Mouse (Mus musculus): ENCODE measurements at regions not wholly inside any gene's neighbourhood (a gene's known extent, or its start where the extent isn't known, plus 50 kb on each side); places are given as distances from the start of the nearest gene placed in this dataset.

- no peak overlapping the region for H3K9ac ChIP-seq
- no peak overlapping the region for H3K4me2 ChIP-seq (replicated peaks)
- H3K4me3 ChIP-seq = no peak overlapping the region
- no peak overlapping the region for H3K27ac ChIP-seq
- H3K36me3 ChIP-seq = no peaks in the 10 kb centered on the region
- H3K4me1 ChIP-seq = no peaks in the 10 kb centered on the region
- ATAC-seq (ENCODE audit: low FRiP score, low read depth) = no peak
- H3K9me3 ChIP-seq = no peaks in the 10 kb centered on the region
- H3K27me3 ChIP-seq = no peaks in the 10 kb centered on the region
- WGBS = 50% methylated on average over 8 of the region's 8 CpGs
Observed at GRCm38 (mm10) chr1:42436366-42436998, 259.1 kb upstream of the Pou3f3 start.

- Histone ChIP-seq H3K36me3 (no peaks in the 10 kb centered on the region), H3K4me2 (replicated peaks) (no peak overlapping the region), H3K9ac (no peak overlapping the region), H3K4me3 (no peak overlapping the region), H3K4me1 (peaks cover 11% of the 10 kb centered on the region), H3K9me3 (no peaks in the 10 kb centered on the region), H3K27me3 (no peaks in the 10 kb centered on the region), H3K27ac (no peak overlapping the region)
- WGBS = 79% methylated on average over 3 of the region's 3 CpGs
- ATAC-seq (ENCODE audit: low FRiP score, low read depth) = no peak
Observed at GRCm38 (mm10) chr1:42468365-42468764, 227.2 kb upstream of the Pou3f3 start.

GRCm38 (mm10) chr1:42471846-42472494 is 223.6 kb upstream of the Pou3f3 start:
- Histone ChIP-seq H3K36me3 (no peaks in the 10 kb centered on the region), H3K4me2 (replicated peaks) (peak overlapping the region; percentile 17; the same call in 1 of the 2 replicates), H3K27ac (no peak overlapping the region), H3K9me3 (no peaks in the 10 kb centered on the region), H3K4me1 (peaks cover 11% of the 10 kb centered on the region), H3K27me3 (no peaks in the 10 kb centered on the region), H3K9ac (no peak overlapping the region), H3K4me3 (no peak overlapping the region)
- no peak for ATAC-seq (ENCODE audit: low FRiP score, low read depth)
- WGBS = 75% methylated on average over 10 of the region's 10 CpGs

GRCm38 (mm10) chr1:42472495-42473230 is 222.9 kb upstream of the Pou3f3 start:
- peaks cover 11% of the 10 kb centered on the region for H3K4me1 ChIP-seq
- H3K9me3 ChIP-seq = no peaks in the 10 kb centered on the region
- no peak overlapping the region for H3K4me3 ChIP-seq
- H3K36me3 ChIP-seq = no peaks in the 10 kb centered on the region
- no peak overlapping the region for H3K9ac ChIP-seq
- ATAC-seq (ENCODE audit: low FRiP score, low read depth) = peak; percentile 48; the same call in 1 of the 2 replicates
- H3K27me3 ChIP-seq = no peaks in the 10 kb centered on the region
- WGBS = 19% methylated on average over 13 of the region's 13 CpGs
- H3K4me2 ChIP-seq (replicated peaks) = peak overlapping the region; percentile 17
- H3K27ac ChIP-seq = no peak overlapping the region

- no peak overlapping the region for H3K9ac ChIP-seq
- ATAC-seq (ENCODE audit: low FRiP score, low read depth) = no peak
- H3K4me2 ChIP-seq (replicated peaks) = no peak overlapping the region
- H3K4me1 ChIP-seq = peaks cover 11% of the 10 kb centered on the region
- H3K4me3 ChIP-seq = no peak overlapping the region
- H3K27me3 ChIP-seq = no peaks in the 10 kb centered on the region
- 71% methylated on average over 8 of the region's 8 CpGs for WGBS
- H3K36me3 ChIP-seq = no peaks in the 10 kb centered on the region
- H3K27ac ChIP-seq = no peak overlapping the region
- H3K9me3 ChIP-seq = no peaks in the 10 kb centered on the region
Observed at GRCm38 (mm10) chr1:42474197-42474596, 221.4 kb upstream of the Pou3f3 start.

GRCm38 (mm10) chr1:42474831-42475230 is 220.7 kb upstream of the Pou3f3 start:
- H3K4me2 ChIP-seq (replicated peaks) = no peak overlapping the region
- H3K9me3 ChIP-seq = no peaks in the 10 kb centered on the region
- H3K9ac ChIP-seq = no peak overlapping the region
- H3K4me3 ChIP-seq = no peak overlapping the region
- H3K4me1 ChIP-seq = peaks cover 15% of the 10 kb centered on the region
- no peak for ATAC-seq (ENCODE audit: low FRiP score, low read depth)
- H3K27me3 ChIP-seq = no peaks in the 10 kb centered on the region
- H3K27ac ChIP-seq = no peak overlapping the region
- no peaks in the 10 kb centered on the region for H3K36me3 ChIP-seq
- WGBS = 94% methylated on average over 1 of the region's 1 CpGs

- Histone ChIP-seq H3K27me3 (no peaks in the 10 kb centered on the region), H3K4me1 (peaks cover 21% of the 10 kb centered on the region), H3K36me3 (no peaks in the 10 kb centered on the region), H3K4me2 (replicated peaks) (no peak overlapping the region), H3K9ac (no peak overlapping the region), H3K27ac (no peak overlapping the region), H3K4me3 (no peak overlapping the region), H3K9me3 (no peaks in the 10 kb centered on the region)
- no peak for ATAC-seq (ENCODE audit: low FRiP score, low read depth)
- 87% methylated on average over 2 of the region's 2 CpGs for WGBS
Observed at GRCm38 (mm10) chr1:42475629-42476028, 219.9 kb upstream of the Pou3f3 start.

GRCm38 (mm10) chr1:42480348-42480920 is 215.1 kb upstream of the Pou3f3 start:
- Histone ChIP-seq H3K4me2 (replicated peaks) (no peak overlapping the region), H3K27me3 (no peaks in the 10 kb centered on the region), H3K36me3 (no peaks in the 10 kb centered on the region), H3K4me1 (peaks cover 11% of the 10 kb centered on the region), H3K4me3 (no peak overlapping the region), H3K9me3 (no peaks in the 10 kb centered on the region), H3K27ac (no peak overlapping the region), H3K9ac (no peak overlapping the region)
- WGBS = 52% methylated on average over 8 of the region's 8 CpGs
- no peak for ATAC-seq (ENCODE audit: low FRiP score, low read depth)

GRCm38 (mm10) chr1:42489563-42489962 is 206.0 kb upstream of the Pou3f3 start:
- H3K4me1 ChIP-seq = peaks cover 12% of the 10 kb centered on the region
- no peak overlapping the region for H3K27ac ChIP-seq
- H3K9ac ChIP-seq = no peak overlapping the region
- H3K27me3 ChIP-seq = peaks cover 27% of the 10 kb centered on the region
- ATAC-seq (ENCODE audit: low FRiP score, low read depth) = no peak
- H3K9me3 ChIP-seq = no peaks in the 10 kb centered on the region
- no peaks in the 10 kb centered on the region for H3K36me3 ChIP-seq
- H3K4me3 ChIP-seq = no peak overlapping the region
- WGBS = 63% methylated on average over 5 of the region's 5 CpGs
- H3K4me2 ChIP-seq (replicated peaks) = no peak overlapping the region

GRCm38 (mm10) chr1:42490856-42491643 is 204.5 kb upstream of the Pou3f3 start:
- WGBS = 22% methylated on average over 11 of the region's 11 CpGs
- peak; percentile 59 for ATAC-seq (ENCODE audit: low FRiP score, low read depth)
- peak overlapping the region; percentile 75 for H3K4me2 ChIP-seq (replicated peaks)
- no peaks in the 10 kb centered on the region for H3K36me3 ChIP-seq
- peaks cover 27% of the 10 kb centered on the region for H3K27me3 ChIP-seq
- no peaks in the 10 kb centered on the region for H3K9me3 ChIP-seq
- no peak overlapping the region for H3K27ac ChIP-seq
- H3K4me3 ChIP-seq = peak overlapping the region; percentile 42
- H3K9ac ChIP-seq = 0 out of 2 replicates have a peak overlapping the region, but pooled peaks have one; percentile 62
- H3K4me1 ChIP-seq = peaks cover 12% of the 10 kb centered on the region

GRCm38 (mm10) chr1:42491644-42492277 is 203.8 kb upstream of the Pou3f3 start:
- 1% methylated on average over 35 of the region's 35 CpGs for WGBS
- peak; percentile 19; the same call in 1 of the 2 replicates for ATAC-seq (ENCODE audit: low FRiP score, low read depth)
- Histone ChIP-seq H3K9me3 (no peaks in the 10 kb centered on the region), H3K36me3 (no peaks in the 10 kb centered on the region), H3K4me2 (replicated peaks) (peak overlapping the region; percentile 75), H3K4me1 (peaks cover 15% of the 10 kb centered on the region), H3K27me3 (peaks cover 27% of the 10 kb centered on the region), H3K9ac (peak overlapping the region; percentile 62), H3K4me3 (peak overlapping the region; percentile 42), H3K27ac (no peak overlapping the region)
